In genomic region chr2:121679711-121680110, GRCm38 (mm10) we compare ENCODE assay signal across 14 mouse cellular contexts.
DNase-seq lines count a peak whose midpoint lies in the region; ATAC-seq and TF ChIP-seq lines count a peak whose summit lies in the region.
"Had no signal": no experiment of that assay in that cellular context is flagged by ENCODE, and none has a peak within 500 bp of the region (broad histone marks: within the 10 kb centered on the region; RNA-seq: fewer than 3 reads in every experiment).

No protein-coding gene starts in this region.

- H3K9ac ChIP-seq in lung, embryonic 14.5 days = no peak overlapping the region
- no peak overlapping the region for H3K9ac ChIP-seq in MEL (ENCODE audit: control insufficient read depth, low read depth, low read length, poor library complexity, severe bottlenecking)
- H3K9ac ChIP-seq in kidney, embryonic 16.5 days (replicated peaks; ENCODE audit: low read length) = no peak overlapping the region
- H3K9ac ChIP-seq: forebrain, embryonic 13.5 days had no signal

- no peaks in the 10 kb centered on the region for H3K9me3 ChIP-seq in lung, embryonic 14.5 days (ENCODE audit: low read depth, low read length)
- no peaks in the 10 kb centered on the region for H3K9me3 ChIP-seq in MEL (replicated peaks; ENCODE audit: insufficient read depth, low read length)
- no peaks in the 10 kb centered on the region for H3K9me3 ChIP-seq in kidney, embryonic 16.5 days (ENCODE audit: low read length)
- H3K9me3 ChIP-seq: forebrain, embryonic 13.5 days had no signal

- TF ChIP-seq EP300 in MEL (IDR thresholded peaks at IDR 0.05; ENCODE audit: low read depth in 1 of 2, low read length in 2 of 2) = no peak

- H3K4me3 ChIP-seq in lung, embryonic 14.5 days (ENCODE audit: low read depth, low read length) = no peak overlapping the region
- no peak overlapping the region for H3K4me3 ChIP-seq in MEL (ENCODE audit: control insufficient read depth in 1 of 2, insufficient read depth in 1 of 2, low read depth in 2 of 2, low read length in 2 of 2)
- H3K4me3 ChIP-seq in kidney, embryonic 16.5 days (ENCODE audit: low read length) = no peak overlapping the region
- H3K4me3 ChIP-seq: forebrain, embryonic 13.5 days; megakaryocyte, embryonic 14.5 days had no signal

- ATAC-seq in lung, embryonic 14.5 days (ENCODE audit: insufficient read depth) = no peak
- ATAC-seq in kidney, embryonic 16.5 days (ENCODE audit: low FRiP score, low TSS enrichment) = no peak
- ATAC-seq: activated CD4-positive, CD25-positive, alpha-beta regulatory T cell, adult 4 months; forebrain, embryonic 13.5 days had no signal

- TF ChIP-seq CTCF in lung, embryonic 14.5 days (IDR thresholded peaks at IDR 0.05; ENCODE audit: low read depth) = peak; percentile 30
- peak in 1 of 3 experiments; percentile 39; a peak in 2 of 6 replicates for TF ChIP-seq CTCF in MEL (IDR thresholded peaks at IDR 0.05 in 2 of 3, conservative IDR thresholded peaks at IDR 0.05 in 1 of 3; ENCODE audit: control insufficient read depth in 1 of 3, insufficient read depth in 1 of 3, low read depth in 2 of 3, low read length in 3 of 3, poor library complexity in 1 of 3, severe bottlenecking in 1 of 3)

- no peak overlapping the region for H3K27ac ChIP-seq in lung, embryonic 14.5 days (ENCODE audit: low read depth)
- H3K27ac ChIP-seq in MEL (ENCODE audit: control insufficient read depth, low read depth, low read length) = no peak overlapping the region
- no peak overlapping the region for H3K27ac ChIP-seq in kidney, embryonic 16.5 days (ENCODE audit: low read length)
- H3K27ac ChIP-seq: forebrain, embryonic 13.5 days had no signal

- no peaks in the 10 kb centered on the region for H3K4me1 ChIP-seq in lung, embryonic 14.5 days (ENCODE audit: insufficient read depth)
- no peaks in the 10 kb centered on the region for H3K4me1 ChIP-seq in MEL (ENCODE audit: control insufficient read depth in 1 of 2, insufficient read depth in 2 of 2, low read length in 2 of 2)
- H3K4me1 ChIP-seq in kidney, embryonic 16.5 days (ENCODE audit: insufficient read depth, low read length) = no peaks in the 10 kb centered on the region

- 72% methylated on average over 7 of the region's 7 CpGs for WGBS in lung, embryonic 14.5 days
- 74% methylated on average over 7 of the region's 7 CpGs for WGBS in kidney, embryonic 16.5 days

- H3K79me2 ChIP-seq in MEL (ENCODE audit: control insufficient read depth, insufficient read depth, low read length, poor library complexity) = no peaks in the 10 kb centered on the region

- no peak for TF ChIP-seq POLR2A in MEL (IDR thresholded peaks at IDR 0.05; ENCODE audit: control insufficient read depth in 1 of 2, insufficient read depth in 1 of 2, low read depth in 1 of 2, low read length in 2 of 2, poor library complexity in 1 of 2)

- DNase-seq in embryo, embryonic 10 days (ENCODE audit: low spot score) = peak; percentile 40
- no peak for DNase-seq in embryo, embryonic 9.5 days (ENCODE audit: extremely low spot score)
- DNase-seq in lung, embryonic 14.5 days = peak; percentile 61
- DNase-seq in lung, postnatal 25 days (ENCODE audit: low spot score) = no peak
- peak; percentile 30 for DNase-seq in MEL (ENCODE audit: low read depth, low spot score)
- peak; percentile 37 for DNase-seq in embryo, embryonic 11 days
- DNase-seq in left cerebral cortex, postnatal 36 days (ENCODE audit: low spot score in 2 of 2) = no peak
- DNase-seq: gastrocnemius, postnatal 36 days; kidney, postnatal 4 days; thymus, postnatal 14 days had no signal

- peak; percentile 20 for TF ChIP-seq RAD21 in MEL (IDR thresholded peaks at IDR 0.05; ENCODE audit: low read depth, low read length)

- H3K36me3 ChIP-seq in lung, embryonic 14.5 days (ENCODE audit: insufficient read depth) = no peaks in the 10 kb centered on the region
- H3K36me3 ChIP-seq in MEL (ENCODE audit: control insufficient read depth in 1 of 2, insufficient read depth in 2 of 2, low read length in 2 of 2) = no peaks in the 10 kb centered on the region
- H3K36me3 ChIP-seq in kidney, embryonic 16.5 days (ENCODE audit: insufficient read depth, low read length) = no peaks in the 10 kb centered on the region

- no peaks in the 10 kb centered on the region for H3K27me3 ChIP-seq in lung, embryonic 14.5 days (ENCODE audit: insufficient read depth, low read length)
- H3K27me3 ChIP-seq in MEL (ENCODE audit: control insufficient read depth in 1 of 2, insufficient read depth in 2 of 2, low read length in 2 of 2) = peaks cover 6 to 9% of the 10 kb centered on the region in 2 experiments; a peak in 3 of 4 replicates
- H3K27me3 ChIP-seq in kidney, embryonic 16.5 days (ENCODE audit: insufficient read depth, low read length) = no peaks in the 10 kb centered on the region
- H3K27me3 ChIP-seq: forebrain, embryonic 13.5 days had no signal

- intact Hi-C loops in left cerebral cortex, postnatal 36 days (cut with DNase I) = no loop called here

- no peak overlapping the region for H3K4me2 ChIP-seq in lung, embryonic 14.5 days
- no peak overlapping the region for H3K4me2 ChIP-seq in kidney, embryonic 16.5 days (replicated peaks; ENCODE audit: low read depth, low read length)
- H3K4me2 ChIP-seq: forebrain, embryonic 13.5 days had no signal

TF ChIP-seq in MEL, 35 proteins besides CTCF, POLR2A, EP300 and RAD21:
- TF ChIP-seq KAT2A (conservative IDR thresholded peaks at IDR 0.05; ENCODE audit: low read depth, low read length) = no peak
- TF ChIP-seq MAX (IDR thresholded peaks at IDR 0.05; ENCODE audit: low read length) = no peak
- no peak for TF ChIP-seq USF2 (IDR thresholded peaks at IDR 0.05; ENCODE audit: borderline replicate concordance in 1 of 2, insufficient read depth in 1 of 2, low read depth in 1 of 2, low read length in 2 of 2)
- TF ChIP-seq NELFE (IDR thresholded peaks at IDR 0.05; ENCODE audit: low read depth, low read length) = no peak
- TF ChIP-seq ZC3H11A (IDR thresholded peaks at IDR 0.05; ENCODE audit: low read depth, low read length) = no peak
- TF ChIP-seq TCF12 (IDR thresholded peaks at IDR 0.05; ENCODE audit: low read depth, low read length) = no peak
- TF ChIP-seq MXI1 (IDR thresholded peaks at IDR 0.05; ENCODE audit: low read depth, low read length) = no peak
- TF ChIP-seq SMC3 (IDR thresholded peaks at IDR 0.05; ENCODE audit: low read depth, low read length) = 0 out of 2 replicates have a peak, but pooled peaks have one; percentile 15
- no peak for TF ChIP-seq MEF2A (IDR thresholded peaks at IDR 0.05; ENCODE audit: extremely low read depth, insufficient replicate concordance, low read depth, low read length, poor library complexity, severe bottlenecking)

Comparison
In these comparisons a context has a peak if more than half of its experiments do, and no peak if none do; other contexts are left out.
1. DNase-seq: peak in embryo, embryonic 10 days (single experiment), lung, embryonic 14.5 days (single experiment), MEL (single experiment) and embryo, embryonic 11 days (single experiment); none in embryo, embryonic 9.5 days (single experiment), lung, postnatal 25 days (single experiment) and left cerebral cortex, postnatal 36 days (0 of 2).